Mouse (Mus musculus): Measurements from ENCODE around the gene Pik3cd. TPM values are rescaled to one million over a fixed set of nuclear protein-coding genes. Genes with fewer than 3 reads are reported as not detected.

Gene Pik3cd
- total RNA-seq, 2 experiments from 2014 or later: 21.4 to 26.3 TPM

DNA sequence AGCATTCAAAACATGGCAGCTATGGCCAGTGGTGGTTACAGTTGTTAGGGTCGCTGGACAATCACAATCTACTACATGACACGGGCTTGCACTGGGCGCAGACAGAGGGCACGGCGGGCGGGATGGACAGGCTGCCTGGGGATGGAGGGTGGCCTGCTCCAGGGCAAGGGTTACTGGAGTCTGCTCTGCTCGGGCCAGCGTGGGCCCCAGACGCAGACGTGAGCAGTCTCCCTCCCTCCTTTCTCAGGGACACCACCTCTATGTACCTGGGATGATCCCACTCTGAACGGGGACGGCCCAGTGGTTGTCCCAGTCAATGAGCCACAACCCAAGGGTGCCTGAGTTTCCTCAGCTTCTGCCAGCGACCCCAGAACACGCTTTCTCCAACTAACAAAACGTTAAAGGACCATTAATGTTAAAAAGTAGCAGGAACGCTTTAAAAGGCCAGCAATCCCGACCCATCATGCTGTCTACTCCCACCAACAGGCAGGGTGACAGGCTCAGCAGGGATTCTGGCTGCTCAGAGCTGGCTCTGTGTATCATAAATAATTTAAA lies 22.6 kb upstream of the Pik3cd start:
- no peak for DNase-seq (ENCODE audit: low spot score in 2 of 2)

DNA sequence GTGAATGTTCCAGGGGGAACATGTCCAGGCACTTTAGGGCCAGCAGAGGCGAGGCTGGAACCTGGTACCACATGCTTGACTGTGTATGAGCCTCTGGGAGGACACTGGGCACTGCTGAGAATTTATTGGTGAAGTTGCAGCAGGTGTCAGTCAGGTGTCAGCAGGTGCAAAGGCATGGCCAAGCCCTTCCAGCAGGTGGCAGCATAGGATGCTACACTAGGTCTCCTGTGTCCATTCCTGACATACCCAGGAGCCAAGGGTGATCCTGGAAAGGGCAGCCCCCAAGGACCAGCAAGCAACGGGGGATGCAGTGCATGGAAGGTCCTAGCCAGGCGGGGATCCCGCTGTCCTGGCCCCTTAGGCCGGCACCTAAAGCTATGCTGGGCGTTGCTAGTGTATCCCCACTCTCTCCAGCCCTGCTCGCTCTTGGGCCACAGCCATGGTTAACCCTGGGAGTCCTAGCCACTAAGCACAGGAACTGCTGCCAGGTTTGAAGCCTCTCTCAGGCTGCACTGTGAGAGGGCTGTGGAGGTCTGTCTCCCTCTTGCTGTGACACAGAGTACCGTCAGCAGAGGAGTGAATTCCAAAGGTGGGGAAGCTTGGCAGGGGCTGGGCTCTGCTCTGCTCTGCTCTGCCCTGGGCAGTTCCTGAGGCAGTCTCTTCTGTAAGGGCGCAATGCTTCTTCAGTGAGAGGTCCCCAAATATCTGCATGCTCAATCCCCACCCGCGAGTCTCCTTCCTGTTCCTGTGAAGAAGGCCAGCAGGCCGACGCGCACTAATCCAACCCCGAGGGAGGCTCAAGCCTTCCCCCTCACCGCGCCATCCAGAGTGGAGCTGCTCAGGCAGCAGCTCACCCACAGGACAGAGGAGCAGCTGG lies 21.7 kb upstream of the Pik3cd start:
- no peak for DNase-seq (ENCODE audit: low spot score in 2 of 2)

DNA sequence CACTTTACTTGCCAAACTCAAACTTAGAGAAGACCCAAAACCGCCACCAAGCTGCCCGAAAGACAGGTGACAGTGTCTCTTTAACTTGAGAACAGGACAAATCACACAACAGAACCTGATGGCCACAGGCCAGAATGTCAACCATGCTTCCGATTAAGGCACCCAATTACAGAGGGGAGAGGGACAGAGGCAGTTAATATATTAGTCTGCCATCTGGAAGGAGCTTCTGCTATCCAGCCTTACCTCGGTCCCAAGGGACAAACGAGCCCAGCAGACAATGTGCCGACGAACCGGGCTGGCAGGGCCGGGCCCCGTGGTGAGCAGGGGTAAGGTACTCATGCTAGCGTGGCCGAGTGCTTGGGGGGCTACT lies 20.6 kb upstream of the Pik3cd start:
- DNase-seq (ENCODE audit: low spot score in 2 of 2): no peak

DNA sequence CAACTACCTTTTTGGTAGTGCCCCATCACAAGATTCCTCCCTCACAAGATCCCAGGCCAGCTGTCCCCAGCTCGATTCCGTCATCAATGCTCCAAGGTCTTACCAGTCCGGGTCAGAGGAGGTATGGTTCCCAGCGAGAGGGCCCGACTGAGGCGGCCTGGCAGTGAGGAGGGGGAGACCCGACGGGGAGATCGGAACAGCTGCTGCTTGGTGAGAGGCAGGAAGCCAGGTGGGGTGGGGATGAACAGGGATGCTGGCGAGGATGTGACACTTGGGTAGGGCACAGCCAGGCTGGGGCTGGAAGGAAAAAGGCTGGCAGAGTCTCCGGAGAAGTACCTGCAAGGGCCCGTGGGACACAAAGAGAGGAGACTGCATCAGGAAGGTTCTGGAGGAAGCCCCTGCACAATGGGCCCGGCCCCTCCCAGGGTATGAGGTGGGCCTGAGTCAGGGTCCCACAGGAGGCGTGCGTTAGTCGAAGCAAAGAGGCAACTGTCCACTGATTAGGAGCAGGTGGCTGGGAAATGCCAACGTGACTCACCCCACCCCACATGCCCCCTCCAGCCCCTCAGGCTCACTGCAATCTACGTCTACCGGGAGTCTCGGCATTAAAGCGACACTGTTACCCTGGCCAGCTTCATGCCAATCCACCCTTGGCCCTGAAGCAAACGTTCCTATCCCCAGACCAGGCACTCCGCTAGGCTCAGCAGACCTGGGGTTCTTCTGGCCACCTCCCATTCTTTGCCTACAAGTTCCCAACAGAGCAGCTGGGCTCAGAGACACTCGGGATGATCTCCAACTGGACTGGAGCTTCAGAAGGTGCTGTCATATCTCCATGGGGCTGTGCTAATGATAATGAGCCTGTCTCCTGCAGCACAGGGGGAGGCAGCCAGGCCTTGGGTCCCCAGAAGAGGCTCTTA lies 20.0 kb upstream of the Pik3cd start:
- no peak for DNase-seq (ENCODE audit: low spot score in 2 of 2)

DNA sequence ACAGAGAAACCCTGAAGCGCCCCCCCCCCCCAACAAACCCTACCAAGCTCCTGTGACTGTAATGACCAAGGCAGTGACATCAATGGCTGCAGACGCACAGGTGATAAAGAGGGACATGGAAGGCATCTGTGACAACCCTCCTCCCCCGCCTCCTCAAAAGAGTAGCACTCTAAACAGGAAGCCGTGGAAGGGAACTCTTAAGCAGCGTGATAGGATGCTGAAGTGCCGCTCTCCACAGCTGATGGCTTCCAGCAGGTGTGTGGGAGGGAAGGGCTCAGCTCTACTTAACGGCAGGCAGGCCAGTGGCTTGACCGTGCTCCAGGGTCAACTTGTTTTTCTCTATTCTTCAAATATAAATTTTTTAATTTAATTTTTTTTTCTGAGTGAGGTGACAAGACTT lies 18.8 kb upstream of the Pik3cd start:
- no peak for DNase-seq (ENCODE audit: low spot score in 2 of 2)

DNA sequence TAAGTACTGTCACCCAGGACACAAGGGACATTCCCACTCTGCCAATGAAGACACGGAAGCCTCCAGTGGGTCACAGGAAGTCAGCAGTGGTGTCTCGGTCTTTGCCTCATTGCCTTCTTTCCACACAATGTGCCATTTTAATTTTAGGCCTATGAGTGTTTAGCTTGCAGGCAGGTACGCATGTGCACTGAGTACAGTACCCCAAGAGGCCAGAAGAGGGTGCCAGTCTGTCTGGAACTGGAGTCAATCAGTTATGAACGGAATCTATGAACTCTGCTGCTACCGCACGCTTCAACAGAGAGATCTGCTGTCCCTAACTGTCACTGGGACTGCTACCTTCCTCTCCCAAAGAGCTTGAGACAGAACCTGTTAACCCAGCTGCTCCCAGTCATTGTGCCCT lies 17.3 kb upstream of the Pik3cd start:
- DNase-seq (ENCODE audit: low spot score in 2 of 2): peak in 1 of 2 experiments; percentile 76

DNA sequence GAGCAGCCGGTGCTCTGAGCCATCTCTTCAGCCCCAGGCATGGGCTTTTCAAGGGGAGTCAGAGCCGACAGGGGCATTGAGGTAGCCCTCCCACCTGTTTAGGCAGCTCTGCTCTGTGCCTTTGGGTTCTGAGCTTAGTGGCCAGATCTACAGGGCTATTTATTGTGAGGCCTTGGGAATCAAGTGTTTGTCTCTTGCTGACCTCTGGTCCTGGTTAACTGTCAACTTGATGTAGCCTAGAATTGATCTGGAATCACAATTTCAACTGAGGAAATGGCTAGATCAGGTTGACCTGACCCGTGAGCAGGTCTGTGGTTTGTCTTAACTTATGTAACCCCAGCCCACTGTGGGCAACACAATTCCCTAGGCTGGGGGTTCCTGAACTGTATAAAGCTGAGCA lies 12.2 kb upstream of the Pik3cd start:
- DNase-seq (ENCODE audit: low spot score in 2 of 2): no peak

DNA sequence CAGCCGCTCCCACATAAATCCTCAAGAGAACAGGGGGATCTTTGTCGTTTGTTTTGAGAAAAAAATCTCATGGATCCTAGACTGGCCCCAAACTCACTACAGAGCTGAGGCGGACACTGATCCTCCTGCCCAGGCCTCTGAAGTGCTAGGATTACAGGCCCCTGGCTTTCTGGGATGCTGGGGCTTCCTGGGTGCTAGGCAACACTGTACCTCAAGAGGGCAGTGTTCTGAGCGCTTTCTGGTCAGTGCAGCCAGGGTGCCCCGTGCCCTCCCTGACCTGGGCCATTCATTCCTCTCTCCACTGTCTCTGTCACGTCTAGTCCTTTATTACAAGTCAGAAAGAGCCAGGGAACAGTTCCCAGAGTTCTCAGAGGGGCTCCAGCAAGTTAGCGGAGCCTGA lies 9.6 kb upstream of the Pik3cd start:
- no peak for DNase-seq (ENCODE audit: low spot score in 2 of 2)

DNA sequence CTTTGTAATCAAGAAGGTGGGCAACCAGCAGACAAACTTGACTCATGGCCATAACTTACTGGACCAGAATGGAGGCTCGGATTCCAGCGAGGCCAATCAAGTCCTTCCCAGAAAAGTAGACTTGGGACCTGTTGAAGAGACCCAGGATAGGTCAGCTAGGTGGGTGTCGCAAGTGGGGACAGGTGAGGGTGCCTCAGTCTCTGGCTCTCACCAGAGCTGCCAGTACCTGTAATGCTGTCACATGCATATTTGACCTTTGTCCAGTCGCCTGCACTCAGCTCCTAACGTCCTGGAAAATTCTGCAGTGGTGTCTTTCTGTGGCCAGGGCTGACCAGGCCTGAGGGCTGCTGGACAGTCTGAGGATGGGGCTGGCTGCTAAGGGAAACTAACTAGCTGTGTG lies 9.1 kb upstream of the Pik3cd start:
- DNase-seq (ENCODE audit: low spot score in 2 of 2): no peak

DNA sequence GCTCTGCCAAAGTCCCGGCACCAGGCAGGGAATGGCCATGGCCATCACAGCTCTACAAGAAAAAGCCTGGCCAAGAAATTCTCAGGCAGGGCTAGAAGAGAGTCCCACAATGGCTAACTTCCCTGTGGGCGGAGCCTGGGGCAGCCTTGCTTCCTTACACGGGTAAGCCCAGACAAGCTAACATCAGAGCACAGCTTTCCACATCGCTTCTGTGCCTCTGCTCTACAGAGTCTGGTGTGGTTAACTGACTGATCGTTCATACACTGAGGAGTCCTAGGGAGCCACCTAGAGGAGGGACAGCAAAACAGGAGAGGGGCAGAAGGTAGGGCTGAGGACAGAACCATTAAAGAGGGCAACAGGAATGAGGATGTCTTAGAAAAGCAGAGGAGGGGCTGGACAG lies 8.1 kb upstream of the Pik3cd start:
- DNase-seq (ENCODE audit: low spot score in 2 of 2): peak in 1 of 2 experiments; percentile 76

DNA sequence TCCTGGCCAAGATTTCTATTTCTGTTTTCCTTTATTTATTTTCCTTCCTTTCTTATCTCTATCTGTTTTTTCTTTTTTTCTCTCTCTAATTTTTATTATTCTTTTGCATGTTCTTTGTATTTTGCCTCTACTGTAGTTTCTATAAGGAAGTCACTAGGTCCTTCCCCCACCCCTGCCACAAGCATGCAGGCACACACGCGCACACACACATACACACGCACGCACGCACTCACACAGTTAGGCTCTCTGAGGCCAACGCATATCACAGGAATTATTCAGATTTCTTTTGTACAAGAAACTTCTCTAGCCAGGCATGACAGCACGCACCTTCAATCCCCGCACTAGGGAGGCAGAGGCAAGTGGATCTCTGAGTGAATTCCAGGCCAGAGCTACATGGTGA lies 3.6 kb upstream of the Pik3cd start:
- DNase-seq (ENCODE audit: low spot score in 2 of 2): no peak

DNA sequence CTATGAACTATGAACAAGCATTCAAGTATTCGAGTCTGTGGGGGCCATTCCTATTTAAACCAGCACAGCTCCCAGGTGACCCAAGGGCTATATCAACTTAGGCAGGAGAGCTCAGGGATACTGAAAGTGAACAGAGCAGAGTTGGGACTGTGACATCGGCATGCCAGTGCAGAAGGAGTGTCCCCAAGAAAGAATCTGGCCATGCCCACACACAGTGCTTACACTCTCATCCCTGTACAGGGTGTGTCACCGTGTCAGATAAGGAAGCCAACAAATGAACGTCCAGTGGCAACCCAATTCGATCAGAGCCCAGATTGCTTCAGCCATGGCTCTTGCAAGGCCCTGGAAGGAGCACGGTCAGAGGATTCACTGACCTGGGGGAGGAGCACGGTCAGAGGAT lies 2.9 kb upstream of the Pik3cd start:
- no peak for DNase-seq (ENCODE audit: low spot score in 2 of 2)

DNA sequence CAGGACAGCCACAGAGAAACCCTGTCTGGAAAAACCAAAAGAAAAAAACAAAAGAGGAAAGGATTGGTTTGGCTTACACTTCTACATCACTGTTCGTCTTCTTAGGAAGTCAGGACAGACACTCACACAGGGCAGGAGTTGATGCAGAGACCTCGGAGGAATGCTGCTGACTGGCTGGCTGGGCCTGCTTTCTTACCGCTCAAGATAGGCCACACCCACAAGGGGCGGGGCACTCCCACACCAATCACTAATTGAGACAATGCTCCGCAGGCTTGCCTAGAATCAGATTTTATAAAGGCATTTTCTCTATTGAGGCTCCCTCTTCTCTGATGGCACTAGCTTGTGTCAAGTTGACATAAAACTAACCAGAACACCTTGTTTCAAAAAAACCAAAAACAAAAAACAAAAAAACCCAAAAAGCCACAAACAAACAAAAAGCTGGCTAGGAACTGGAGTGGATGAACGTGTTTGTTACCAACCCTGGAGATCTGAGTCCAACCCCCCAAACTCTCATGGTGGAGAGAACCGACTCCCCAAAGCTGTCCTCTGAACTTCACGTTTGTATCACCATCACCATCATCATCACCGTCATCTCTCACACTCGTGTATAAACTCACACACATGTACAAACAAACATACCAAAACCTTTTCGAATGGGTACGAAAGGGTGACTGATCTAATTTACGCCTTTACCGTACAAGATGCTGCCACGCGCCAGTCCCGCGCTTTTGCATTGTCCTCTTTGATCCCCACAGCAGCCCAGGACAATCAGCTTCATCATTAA lies 753 bp downstream of the Pik3cd start:
- no peak for DNase-seq (ENCODE audit: low spot score in 2 of 2)

DNA sequence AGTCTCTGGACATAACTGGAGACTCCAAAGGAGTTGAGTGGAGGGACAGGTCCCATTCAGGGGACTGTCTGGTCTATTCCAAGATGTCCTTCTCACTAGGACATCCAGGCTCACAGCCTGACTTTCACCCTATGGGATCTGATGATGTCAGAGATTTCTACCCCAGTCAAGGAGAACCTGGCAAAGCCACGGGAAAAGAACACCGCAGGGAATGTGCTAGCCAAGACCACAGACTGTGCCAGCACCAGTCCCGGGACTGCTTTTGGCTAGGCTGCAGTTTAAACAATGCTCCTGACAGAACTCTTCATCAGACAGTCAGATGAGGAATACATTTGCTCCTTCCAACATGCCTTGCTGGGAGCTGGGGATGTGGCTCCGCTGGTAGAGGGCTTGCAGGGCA lies 2.4 kb downstream of the Pik3cd start:
- DNase-seq (ENCODE audit: low spot score in 2 of 2): no peak

DNA sequence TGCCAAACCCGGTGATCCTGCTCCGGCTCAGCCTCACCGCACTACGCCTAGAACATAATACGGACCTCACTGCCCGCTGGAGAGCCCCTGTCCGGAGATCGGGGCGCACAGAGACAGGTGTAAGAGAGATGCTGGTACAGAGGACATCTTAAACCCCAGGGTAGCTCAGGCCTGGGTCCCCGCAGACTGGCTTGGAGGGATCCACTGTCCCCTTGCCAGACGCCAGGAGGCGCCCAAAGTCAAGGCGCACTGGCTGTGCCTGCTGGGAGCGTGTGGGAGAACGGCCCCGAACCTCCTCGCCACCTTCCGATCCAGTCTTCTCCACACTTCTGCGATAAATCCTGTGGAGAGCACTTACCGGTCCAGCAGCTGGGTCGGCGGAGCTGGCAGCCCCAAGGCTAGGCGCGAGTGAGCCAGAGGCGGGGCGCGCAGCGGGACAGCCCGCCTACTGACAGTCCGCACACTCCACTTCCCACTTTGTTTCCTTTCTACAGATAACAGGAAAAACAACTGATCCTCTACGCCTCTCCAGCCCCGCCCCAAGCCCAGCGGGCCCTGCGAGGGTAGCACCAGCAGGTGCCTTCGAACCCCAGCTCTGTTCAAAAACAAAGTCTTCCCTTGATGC lies 4.1 kb downstream of the Pik3cd start:
- peak in 1 of 2 experiments; percentile 41 for DNase-seq (ENCODE audit: low spot score in 2 of 2)

DNA sequence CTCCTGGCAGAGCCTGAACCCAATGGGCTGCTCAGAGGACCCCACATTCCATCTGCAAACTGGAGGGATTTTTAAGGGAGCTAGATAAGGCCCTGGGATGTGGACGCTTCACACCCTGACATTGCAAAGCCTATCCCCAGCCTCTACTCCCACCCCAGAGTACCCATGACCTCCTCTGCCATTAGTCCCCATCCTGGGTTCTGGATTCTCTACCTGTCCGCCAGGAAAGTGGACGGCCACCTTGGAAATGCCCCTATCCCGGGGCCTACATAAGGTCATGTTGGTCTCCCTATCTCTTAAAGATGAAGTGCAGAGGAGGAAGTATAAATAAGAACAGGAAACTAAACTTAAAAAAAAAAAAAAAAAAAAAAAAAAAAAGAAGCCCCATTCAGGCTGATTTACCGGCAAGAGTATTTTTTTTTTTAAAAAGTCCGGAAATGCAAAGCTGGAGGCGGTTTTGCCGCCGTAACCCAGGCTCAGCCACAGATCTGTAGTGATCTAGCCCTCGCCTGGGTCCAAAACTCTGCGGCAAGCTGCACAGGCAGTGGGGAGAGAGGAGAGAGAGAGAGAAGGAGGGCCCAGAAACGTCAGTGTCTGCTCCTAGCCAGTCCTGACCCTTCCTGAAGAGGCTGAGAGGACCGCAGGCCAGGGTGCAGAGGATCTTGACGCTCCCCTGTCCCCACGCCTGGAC lies 4.7 kb downstream of the Pik3cd start:
- DNase-seq (ENCODE audit: low spot score in 2 of 2): no peak

DNA sequence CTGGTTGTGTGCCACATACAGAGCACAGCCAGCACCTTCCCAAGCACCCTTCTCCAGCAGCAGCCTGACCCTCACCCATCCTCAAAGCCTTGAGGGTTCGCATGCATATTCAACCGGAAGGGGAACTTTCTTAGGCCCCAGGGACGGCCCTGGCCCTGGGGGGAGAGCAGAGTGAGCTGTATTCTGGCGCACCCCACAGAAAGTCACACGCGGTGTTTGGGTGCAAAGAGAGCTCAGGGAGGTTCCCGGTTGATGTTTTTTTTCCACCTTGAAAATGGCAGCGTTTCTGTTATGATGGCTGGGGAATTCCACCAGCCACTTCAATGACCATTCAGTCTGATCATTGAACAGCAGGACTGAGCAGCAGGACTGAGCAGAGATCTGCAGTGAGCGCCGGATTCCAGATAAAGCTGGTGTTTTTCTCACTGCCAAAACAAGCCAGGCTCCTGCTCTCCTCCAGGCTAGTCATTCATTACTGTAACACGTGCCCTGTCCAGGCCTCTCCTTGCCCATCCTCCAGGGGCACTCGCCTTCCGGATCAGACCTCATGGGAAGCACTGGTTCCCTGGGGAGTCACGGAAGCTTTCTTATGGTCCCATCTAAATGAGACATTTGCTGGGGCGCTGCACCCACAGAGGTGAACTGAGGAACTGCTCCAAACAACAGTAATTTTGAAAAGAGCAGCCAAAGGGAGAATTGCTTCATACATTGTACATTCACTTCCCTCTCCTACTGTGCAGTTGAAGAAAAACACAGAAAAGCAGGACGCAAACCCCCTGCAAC lies 6.0 kb downstream of the Pik3cd start:
- DNase-seq (ENCODE audit: low spot score in 2 of 2): no peak

DNA sequence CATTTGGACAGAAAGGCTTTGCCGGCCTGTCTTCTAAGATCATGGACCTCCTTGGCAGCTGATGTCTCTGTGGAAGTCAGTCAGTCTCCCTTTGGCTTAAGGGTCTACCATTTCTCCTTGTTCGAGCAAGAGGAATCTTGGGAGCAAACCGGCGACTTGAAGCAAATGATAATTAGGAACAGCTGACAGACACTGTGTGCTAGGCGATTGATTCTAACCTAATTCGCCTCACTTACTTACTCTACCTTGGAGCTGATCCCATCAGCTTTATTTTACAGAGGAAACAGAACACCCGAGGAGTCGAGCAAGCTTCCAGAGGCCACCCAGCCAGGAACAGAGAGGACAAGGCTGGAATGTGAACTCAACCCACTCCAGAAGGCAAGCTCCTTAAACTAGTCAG lies 11.0 kb downstream of the Pik3cd start:
- no peak for DNase-seq (ENCODE audit: low spot score in 2 of 2)

DNA sequence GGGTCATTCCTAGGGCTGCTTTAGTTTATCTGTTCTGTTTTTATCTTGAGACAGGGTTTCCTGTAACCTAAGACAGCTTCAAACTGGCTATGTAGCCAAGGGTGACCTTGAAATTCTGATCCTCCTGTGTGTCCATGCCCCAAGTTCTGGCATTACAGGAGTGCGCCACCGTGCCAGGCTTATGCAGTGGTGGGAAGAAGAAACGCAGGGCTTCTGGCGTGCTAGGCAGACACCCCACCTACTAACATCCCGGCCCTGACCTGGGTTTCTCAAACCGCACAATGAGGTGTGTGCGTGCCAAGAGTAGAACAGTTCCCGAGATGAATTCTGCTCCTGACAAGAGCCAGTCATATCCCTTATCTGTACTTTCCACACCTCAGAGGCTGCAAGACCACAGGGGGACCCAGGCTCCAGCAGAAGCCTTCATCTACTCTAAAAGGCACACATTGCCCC lies 11.5 kb downstream of the Pik3cd start:
- no peak for DNase-seq (ENCODE audit: low spot score in 2 of 2)
